Mouse (Mus musculus) liver, embryonic 16.5 days (tissue): ENCODE data around the gene Gpatch8. TPM values are rescaled to one million over a fixed set of nuclear protein-coding genes. Genes with fewer than 3 reads are reported as not detected.

Experiments
- ATAC-seq: fragments of 200-750 bp; cut with Nextera tagmentation; 2 replicates; pipeline ENCODE4 v1.8.0; 2017; ENCODE audit warnings: low read depth, mild to moderate bottlenecking, moderate number of reproducible peaks, moderate library complexity
- H3K27ac ChIP-seq: fragments of 300-500 bp; sonication (generic); 2 replicates; pipeline ENCODE4 v1.5.1; 2014; ENCODE audit warnings: mild to moderate bottlenecking, low read length
- H3K27me3 ChIP-seq: fragments of 300-500 bp; sonication (generic); 2 replicates; pipeline ENCODE4 v1.6.1; 2014; ENCODE audit warnings: low read depth, low read length, mixed read lengths; ENCODE audit not compliant: control insufficient read depth, insufficient read depth
- H3K36me3 ChIP-seq: fragments of 300-500 bp; sonication (generic); 2 replicates; pipeline ENCODE4 v1.6.1; 2014; ENCODE audit warnings: mild to moderate bottlenecking; ENCODE audit not compliant: control insufficient read depth, insufficient read depth
- H3K4me1 ChIP-seq: fragments of 300-500 bp; sonication (generic); 2 replicates; pipeline ENCODE4 v1.6.1; 2014; ENCODE audit warnings: low read depth, low read length, mixed read lengths; ENCODE audit not compliant: control insufficient read depth
- H3K4me2 ChIP-seq: fragments of 300-500 bp; sonication (generic); 2 replicates; pipeline ENCODE4 v1.6.1; 2014; ENCODE audit warnings: low read depth, low read length, mixed read lengths
- H3K4me3 ChIP-seq: fragments of 300-500 bp; sonication (generic); 2 replicates; pipeline ENCODE4 v1.5.1; 2014; ENCODE audit warnings: low read depth, mild to moderate bottlenecking, low read length
- H3K9ac ChIP-seq: fragments of 300-500 bp; sonication (generic); 2 replicates; pipeline ENCODE4 v1.6.1; 2014; ENCODE audit warnings: low read depth, low read length
- H3K9me3 ChIP-seq: fragments of 300-500 bp; sonication (generic); replicated peaks from 2 replicates; pipeline ENCODE4 v1.6.1; 2016; ENCODE audit warnings: low read length; ENCODE audit not compliant: control insufficient read depth
- WGBS: fragments of 180-500 bp; shearing (Covaris S2); extraction: QIAGEN DNeasy Blood & Tissue Kit; methylation state at CpG from one replicate; pipeline ENCODE4 v1.1.7; 2014; ENCODE audit not compliant: insufficient replicate concordance; 5-methylcytosine and 5-hydroxymethylcytosine counted together
- polyA plus RNA-seq: library from polyadenylated mRNA; unstranded; fragments of >200 nt; fragmentation: Nextera tagmentation; extraction: Ambion mirVana; gene quantifications from 2 replicates; pipeline ENCODE4 v1.2.1, GENCODE M21; 2015

The Gpatch8 gene
- polyA plus RNA-seq, 1 experiment from 2014 or later, result 18.6 TPM

- no peaks in the 10 kb centered on the region; the same call in 1 of the 2 replicates for H3K27me3 ChIP-seq
- no peak overlapping the region for H3K4me2 ChIP-seq
- H3K9ac ChIP-seq, result no peak overlapping the region
- H3K27ac ChIP-seq, result no peak overlapping the region
- ATAC-seq, result 0 out of 2 replicates have a peak, but pooled peaks have one; percentile 23
- H3K4me1 ChIP-seq, result peaks cover 8% of the 10 kb centered on the region
- 56% methylated on average over 16 of the region's 16 CpGs for WGBS
- no peak overlapping the region for H3K4me3 ChIP-seq
- no peaks in the 10 kb centered on the region for H3K9me3 ChIP-seq
- no peaks in the 10 kb centered on the region for H3K36me3 ChIP-seq
Measured at GRCm38 (mm10) chr11:102460541-102460940, 95.7 kb downstream of the Gpatch8 start.

GRCm38 (mm10) chr11:102455740-102456396, 100.3 kb downstream of the Gpatch8 start:
- no peaks in the 10 kb centered on the region for H3K9me3 ChIP-seq
- H3K27ac ChIP-seq, result no peak overlapping the region; the same call in 1 of the 2 replicates
- H3K4me2 ChIP-seq, result peak overlapping the region; percentile 77
- H3K4me3 ChIP-seq, result peak overlapping the region; percentile 53
- 5% methylated on average over 40 of the region's 40 CpGs for WGBS
- peak; percentile 83 for ATAC-seq
- peaks cover 8% of the 10 kb centered on the region for H3K27me3 ChIP-seq
- peak overlapping the region; percentile 38; the same call in 1 of the 2 replicates for H3K9ac ChIP-seq
- peaks cover 11% of the 10 kb centered on the region for H3K4me1 ChIP-seq
- no peaks in the 10 kb centered on the region for H3K36me3 ChIP-seq

- no peaks in the 10 kb centered on the region for H3K9me3 ChIP-seq
- no peak for ATAC-seq
- H3K9ac ChIP-seq, result no peak overlapping the region
- H3K36me3 ChIP-seq, result no peaks in the 10 kb centered on the region
- H3K27ac ChIP-seq, result no peak overlapping the region
- no peak overlapping the region for H3K4me2 ChIP-seq
- peaks cover 11% of the 10 kb centered on the region for H3K4me1 ChIP-seq
- peaks cover 33% of the 10 kb centered on the region for H3K27me3 ChIP-seq
- WGBS, result 29% methylated on average over 10 of the region's 10 CpGs
- H3K4me3 ChIP-seq, result no peak overlapping the region
Measured at GRCm38 (mm10) chr11:102453131-102453530, 103.1 kb downstream of the Gpatch8 start.

- ATAC-seq, result no peak
- H3K27ac ChIP-seq, result no peak overlapping the region
- H3K9me3 ChIP-seq, result no peaks in the 10 kb centered on the region
- H3K4me3 ChIP-seq, result no peak overlapping the region
- H3K4me2 ChIP-seq, result no peak overlapping the region
- no peak overlapping the region for H3K9ac ChIP-seq
- peaks cover 67% of the 10 kb centered on the region for H3K27me3 ChIP-seq
- H3K4me1 ChIP-seq, result peaks cover 11% of the 10 kb centered on the region
- H3K36me3 ChIP-seq, result no peaks in the 10 kb centered on the region
- WGBS, result 52% methylated on average over 17 of the region's 17 CpGs
Measured at GRCm38 (mm10) chr11:102449043-102450008, 106.9 kb downstream of the Gpatch8 start.

GRCm38 (mm10) chr11:102448327-102448726, 107.9 kb downstream of the Gpatch8 start:
- peaks cover 11% of the 10 kb centered on the region for H3K4me1 ChIP-seq
- H3K36me3 ChIP-seq, result no peaks in the 10 kb centered on the region
- H3K9ac ChIP-seq, result no peak overlapping the region
- peaks cover 68% of the 10 kb centered on the region for H3K27me3 ChIP-seq
- H3K4me3 ChIP-seq, result no peak overlapping the region
- no peak overlapping the region for H3K27ac ChIP-seq
- no peaks in the 10 kb centered on the region for H3K9me3 ChIP-seq
- no peak for ATAC-seq
- H3K4me2 ChIP-seq, result no peak overlapping the region
- WGBS, result 15% methylated on average over 8 of the region's 8 CpGs

GRCm38 (mm10) chr11:102447497-102447896, 108.7 kb downstream of the Gpatch8 start, which contains the start of gene Fam171a2:
Gene Fam171a2 (minus strand): TSS chr11:102447682.
- Histone ChIP-seq H3K9me3 (no peaks in the 10 kb centered on the region), H3K4me3 (peak within 1 kb of the TSS; percentile 60), H3K9ac (peak within 1 kb of the TSS; percentile 51), H3K4me1 (peaks cover 11% of the 10 kb centered on the region), H3K4me2 (peak within 1 kb of the TSS; percentile 78), H3K36me3 (no peaks in the 10 kb centered on the region), H3K27me3 (peaks cover 63% of the 10 kb centered on the region), H3K27ac (no peak within 1 kb of the TSS)
- under 1% methylated on average over 33 of the region's 40 CpGs for whole genome bisulfite sequencing
- ATAC-seq, result peak; percentile 57

GRCm38 (mm10) chr11:102446581-102447461, 109.4 kb downstream of the Gpatch8 start:
- peaks cover 63% of the 10 kb centered on the region for H3K27me3 ChIP-seq

GRCm38 (mm10) chr11:102445891-102446361, 110.3 kb downstream of the Gpatch8 start:
- H3K4me2 ChIP-seq, result no peak overlapping the region
- 37% methylated on average over 7 of the region's 7 CpGs for WGBS
- ATAC-seq, result no peak; the same call in 1 of the 2 replicates
- no peaks in the 10 kb centered on the region for H3K9me3 ChIP-seq
- H3K4me1 ChIP-seq, result peaks cover 11% of the 10 kb centered on the region
- H3K27me3 ChIP-seq, result peaks cover 61% of the 10 kb centered on the region
- H3K9ac ChIP-seq, result no peak overlapping the region
- no peak overlapping the region for H3K4me3 ChIP-seq
- no peak overlapping the region for H3K27ac ChIP-seq
- no peaks in the 10 kb centered on the region for H3K36me3 ChIP-seq

More at GRCm38 (mm10) chr11:102446581-102447461, 109.4 kb downstream of the Gpatch8 start:
- H3K27ac ChIP-seq, result no peak overlapping the region
- H3K9ac ChIP-seq, result peak overlapping the region; percentile 51
- peak overlapping the region; percentile 60 for H3K4me3 ChIP-seq
- ATAC-seq, result 0 out of 2 replicates have a peak, but pooled peaks have one; percentile 25
- WGBS, result under 1% methylated on average over 48 of the region's 49 CpGs
- peak overlapping the region; percentile 78 for H3K4me2 ChIP-seq
- H3K9me3 ChIP-seq, result no peaks in the 10 kb centered on the region
- H3K4me1 ChIP-seq, result peaks cover 11% of the 10 kb centered on the region
- H3K36me3 ChIP-seq, result no peaks in the 10 kb centered on the region
